9 mouse cellular contexts compared by ENCODE assay signal in the genomic region with DNA sequence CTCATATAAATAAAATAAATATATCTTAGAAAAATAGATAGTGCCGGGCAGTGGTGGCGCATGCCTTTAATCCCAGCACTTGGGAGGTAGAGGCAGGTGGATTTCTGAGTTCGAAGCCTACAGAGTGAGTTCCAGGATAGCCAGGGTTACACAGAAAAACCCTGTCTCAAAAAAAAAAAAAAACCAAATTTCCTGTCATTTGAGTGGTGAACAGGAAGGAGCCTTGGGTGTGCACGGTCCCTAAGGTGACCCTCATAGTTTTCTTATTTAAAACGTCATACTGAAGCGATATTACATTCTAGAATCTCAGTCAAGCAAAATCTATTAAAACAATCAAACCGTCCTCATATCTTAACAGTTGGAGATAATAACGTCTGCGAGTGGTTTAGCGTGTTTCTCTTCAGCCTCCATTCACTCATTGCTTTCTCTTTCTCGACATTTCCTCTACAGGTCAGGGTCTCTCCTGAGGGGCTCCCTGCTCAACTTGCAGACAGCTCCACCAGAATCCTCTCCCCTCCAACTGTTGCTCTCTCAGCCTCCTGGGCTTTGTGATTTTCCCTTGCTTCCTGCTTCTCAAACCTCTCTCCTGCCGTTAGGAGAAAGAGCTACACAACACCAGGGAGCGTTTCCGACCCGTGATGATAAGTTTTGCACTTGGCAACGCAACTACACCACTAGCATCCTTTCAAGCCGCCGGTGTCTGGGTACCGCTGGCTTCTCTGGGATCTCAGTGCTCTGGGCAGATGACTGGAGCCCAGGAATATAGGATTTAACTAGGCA. TPM values are rescaled to one million over a fixed set of nuclear protein-coding genes. Genes with fewer than 3 reads are reported as not detected.
DNase-seq lines count a peak whose midpoint lies in the region; ATAC-seq and TF ChIP-seq lines count a peak whose summit lies in the region.
"Had no signal": no experiment of that assay in that cellular context is flagged by ENCODE, and none has a peak within 500 bp of the region (broad histone marks: within the 10 kb centered on the region; RNA-seq: fewer than 3 reads in every experiment).

No protein-coding gene starts in this region.

- H3K79me2 ChIP-seq in MEL (ENCODE audit: control insufficient read depth, insufficient read depth, low read length, poor library complexity) = no peaks in the 10 kb centered on the region; the same call in 1 of the 2 replicates

- TF ChIP-seq EP300 in MEL (IDR thresholded peaks at IDR 0.05; ENCODE audit: low read depth in 1 of 2, low read length in 2 of 2) = no peak

- H3K4me3 ChIP-seq in MEL (ENCODE audit: control insufficient read depth in 1 of 2, insufficient read depth in 1 of 2, low read depth in 2 of 2, low read length in 2 of 2) = peak overlapping the region; percentile 39 to 73
- peak overlapping the region; percentile 86 for H3K4me3 ChIP-seq in kidney, embryonic 15.5 days (replicated peaks)
- peak overlapping the region; percentile 72 for H3K4me3 ChIP-seq in neural tube, embryonic 14.5 days (ENCODE audit: low read depth, low read length)

- H3K4me1 ChIP-seq in MEL (ENCODE audit: control insufficient read depth in 1 of 2, insufficient read depth in 2 of 2, low read length in 2 of 2) = peaks cover 16 to 21% of the 10 kb centered on the region in 2 experiments
- 0 out of 2 replicates have a peak, but pooled peaks cover 3% of the 10 kb centered on the region for H3K4me1 ChIP-seq in kidney, embryonic 15.5 days
- peaks cover 2% of the 10 kb centered on the region; the same call in 1 of the 2 replicates for H3K4me1 ChIP-seq in neural tube, embryonic 14.5 days (ENCODE audit: control insufficient read depth, insufficient read depth, low read length)

- no peaks in the 10 kb centered on the region for H3K27me3 ChIP-seq in MEL (ENCODE audit: control insufficient read depth in 1 of 2, insufficient read depth in 2 of 2, low read length in 2 of 2)
- H3K27me3 ChIP-seq in kidney, embryonic 15.5 days = no peaks in the 10 kb centered on the region
- no peaks in the 10 kb centered on the region for H3K27me3 ChIP-seq in neural tube, embryonic 14.5 days (ENCODE audit: control insufficient read depth, insufficient read depth, low read length)

- peak overlapping the region; percentile 44 for H3K9ac ChIP-seq in MEL (ENCODE audit: control insufficient read depth, low read depth, low read length, poor library complexity, severe bottlenecking)
- H3K9ac ChIP-seq in kidney, embryonic 15.5 days = peak overlapping the region; percentile 41
- peak overlapping the region; percentile 39; the same call in 1 of the 2 replicates for H3K9ac ChIP-seq in neural tube, embryonic 14.5 days (replicated peaks; ENCODE audit: low read depth, low read length)

- TF ChIP-seq RAD21 in MEL (IDR thresholded peaks at IDR 0.05; ENCODE audit: low read depth, low read length) = no peak

- no peak for ATAC-seq in kidney, embryonic 15.5 days (replicated peaks; ENCODE audit: low FRiP score)
- no peak for ATAC-seq in neural tube, embryonic 14.5 days (ENCODE audit: low read depth)

- peak; percentile 57 to 58 for DNase-seq in B cell, adult 2 months
- peak; percentile 75 for DNase-seq in MEL (ENCODE audit: low read depth, low spot score)
- peak; percentile 39 to 49 for DNase-seq in cerebellum, postnatal 25 days
- DNase-seq in heart, adult 18-20 months = peak; percentile 46 to 55
- peak; percentile 21 for DNase-seq in lung, adult 18-20 months
- no peak for DNase-seq in adipocyte (ENCODE audit: low spot score)

- WGBS in kidney, embryonic 15.5 days = 20% methylated on average over 19 of the region's 19 CpGs
- WGBS in neural tube, embryonic 14.5 days = 26% methylated on average over 19 of the region's 19 CpGs

- peaks cover 0 to 24% of the 10 kb centered on the region in 2 experiments; a peak in 2 of 4 replicates for H3K36me3 ChIP-seq in MEL (ENCODE audit: control insufficient read depth in 1 of 2, insufficient read depth in 2 of 2, low read length in 2 of 2)
- no peaks in the 10 kb centered on the region for H3K36me3 ChIP-seq in kidney, embryonic 15.5 days
- H3K36me3 ChIP-seq in neural tube, embryonic 14.5 days (ENCODE audit: control insufficient read depth, insufficient read depth, low read length) = no peaks in the 10 kb centered on the region

- H3K4me2 ChIP-seq in kidney, embryonic 15.5 days = peak overlapping the region; percentile 70
- H3K4me2 ChIP-seq in neural tube, embryonic 14.5 days (ENCODE audit: low read depth, low read length) = peak overlapping the region; percentile 60

- TF ChIP-seq POLR2A in MEL (IDR thresholded peaks at IDR 0.05; ENCODE audit: control insufficient read depth in 1 of 2, insufficient read depth in 1 of 2, low read depth in 1 of 2, low read length in 2 of 2, poor library complexity in 1 of 2) = no peak

- no peak for TF ChIP-seq CTCF in MEL (IDR thresholded peaks at IDR 0.05 in 2 of 3, conservative IDR thresholded peaks at IDR 0.05 in 1 of 3; ENCODE audit: control insufficient read depth in 1 of 3, insufficient read depth in 1 of 3, low read depth in 2 of 3, low read length in 3 of 3, poor library complexity in 1 of 3, severe bottlenecking in 1 of 3)

- no peaks in the 10 kb centered on the region for H3K9me3 ChIP-seq in MEL (replicated peaks; ENCODE audit: insufficient read depth, low read length)
- H3K9me3 ChIP-seq in kidney, embryonic 15.5 days (replicated peaks) = no peaks in the 10 kb centered on the region
- no peaks in the 10 kb centered on the region for H3K9me3 ChIP-seq in neural tube, embryonic 14.5 days (ENCODE audit: control insufficient read depth, low read length)

- no peak overlapping the region for H3K27ac ChIP-seq in MEL (ENCODE audit: control insufficient read depth, low read depth, low read length)
- peak overlapping the region; percentile 24; the same call in 1 of the 2 replicates for H3K27ac ChIP-seq in kidney, embryonic 15.5 days
- 0 out of 2 replicates have a peak overlapping the region, but pooled peaks have one; percentile 22 for H3K27ac ChIP-seq in neural tube, embryonic 14.5 days (ENCODE audit: low read depth, low read length)

TF ChIP-seq in MEL, 35 proteins besides CTCF, POLR2A, EP300 and RAD21 (continues in another document):
- TF ChIP-seq CHD1 (IDR thresholded peaks at IDR 0.05; ENCODE audit: low read depth, low read length) = no peak
- no peak for TF ChIP-seq POLR2AphosphoS5 (IDR thresholded peaks at IDR 0.05; ENCODE audit: borderline replicate concordance, low read depth, low read length)
- no peak for TF ChIP-seq TCF12 (IDR thresholded peaks at IDR 0.05; ENCODE audit: low read depth, low read length)
- peak; percentile 73; the same call in 1 of the 2 replicates for TF ChIP-seq ZNF384 (IDR thresholded peaks at IDR 0.05; ENCODE audit: low read depth, low read length)
- TF ChIP-seq RCOR1 (IDR thresholded peaks at IDR 0.05; ENCODE audit: low read depth, low read length) = peak; percentile 52
- no peak for TF ChIP-seq MYC (IDR thresholded peaks at IDR 0.05; ENCODE audit: low read depth, low read length)
- TF ChIP-seq MYB (IDR thresholded peaks at IDR 0.05; ENCODE audit: low read depth, low read length) = no peak
- 0 out of 2 replicates have a peak, but pooled peaks have one; percentile 41 for TF ChIP-seq UBTF (IDR thresholded peaks at IDR 0.05; ENCODE audit: borderline replicate concordance, insufficient read depth, low read depth, low read length)
- TF ChIP-seq ZKSCAN1 (IDR thresholded peaks at IDR 0.05; ENCODE audit: low read depth, low read length) = no peak
- TF ChIP-seq SIN3A (IDR thresholded peaks at IDR 0.05; ENCODE audit: low read length) = 0 out of 2 replicates have a peak, but pooled peaks have one; percentile 1
- TF ChIP-seq USF1 (IDR thresholded peaks at IDR 0.05; ENCODE audit: low read depth, low read length) = no peak
- TF ChIP-seq MAZ (IDR thresholded peaks at IDR 0.05; ENCODE audit: low read depth, low read length) = no peak
- TF ChIP-seq ETS1 (IDR thresholded peaks at IDR 0.05; ENCODE audit: low read depth, low read length) = no peak
- TF ChIP-seq HCFC1 (IDR thresholded peaks at IDR 0.05; ENCODE audit: low read depth, low read length) = 0 out of 2 replicates have a peak, but pooled peaks have one; percentile 30
- TF ChIP-seq ZC3H11A (IDR thresholded peaks at IDR 0.05; ENCODE audit: low read depth, low read length) = no peak
- no peak for TF ChIP-seq MAFK (IDR thresholded peaks at IDR 0.05; ENCODE audit: borderline replicate concordance, low read depth, low read length)
- no peak for TF ChIP-seq MAX (IDR thresholded peaks at IDR 0.05; ENCODE audit: low read length)
- no peak for TF ChIP-seq ZMIZ1 (IDR thresholded peaks at IDR 0.05; ENCODE audit: low read depth, low read length)
- no peak for TF ChIP-seq GATA1 (IDR thresholded peaks at IDR 0.05; ENCODE audit: low read depth, low read length)

RNA-seq across cellular contexts. Expression of a gene that starts 1.5 kb away (rescaled TPM):
- not detected in 2 replicates for total RNA-seq in MEL (2012; rRNA removed)
- not detected for polyA plus RNA-seq in MEL (2012; ENCODE audit: insufficient read depth in 1 of 2, insufficient read length in 2 of 2, low read depth in 1 of 2, low replicate concordance in 2 of 2, missing spikeins in 1 of 2)
- 10 to 100 TPM; 50.1 to 53.2 TPM for total RNA-seq in heart, adult 18-20 months (2021)
- 0.53 and 0.59 TPM in 2 replicates for polyA plus RNA-seq in kidney, embryonic 15.5 days (2015; fragmentation: Nextera tagmentation; extraction: Ambion mirVana)
- 10.8 and 16.5 TPM in 2 replicates for polyA plus RNA-seq in neural tube, embryonic 14.5 days (2014; fragmentation: Nextera tagmentation; extraction: Ambion mirVana)

RNA-seq across cellular contexts. Expression of a gene that starts 6.8 kb away (rescaled TPM):
- not detected in 2 replicates for total RNA-seq in MEL (2012; rRNA removed)
- not detected for polyA plus RNA-seq in MEL (2012; ENCODE audit: insufficient read depth in 1 of 2, insufficient read length in 2 of 2, low read depth in 1 of 2, low replicate concordance in 2 of 2, missing spikeins in 1 of 2)
- not detected for total RNA-seq in heart, adult 18-20 months (2021)
- not detected in 2 replicates for polyA plus RNA-seq in kidney, embryonic 15.5 days (2015; fragmentation: Nextera tagmentation; extraction: Ambion mirVana)
- polyA plus RNA-seq in neural tube, embryonic 14.5 days (2014; fragmentation: Nextera tagmentation; extraction: Ambion mirVana) = not detected in 2 replicates
- polyA plus RNA-seq: large intestine, adult 2 months had no signal

RNA-seq across cellular contexts. Expression of a gene that starts 46.2 kb away (rescaled TPM):
- 2.7 and 2.9 TPM in 2 replicates for total RNA-seq in MEL (2012; rRNA removed)
- polyA plus RNA-seq in MEL (2012; ENCODE audit: insufficient read depth in 1 of 2, insufficient read length in 2 of 2, low read depth in 1 of 2, low replicate concordance in 2 of 2, missing spikeins in 1 of 2) = 1 to 10 TPM in 1 of 2 experiments, not detected in 1; 7.3 TPM
- total RNA-seq in heart, adult 18-20 months (2021) = 10 to 100 TPM; 14.2 to 15.5 TPM
- polyA plus RNA-seq in kidney, embryonic 15.5 days (2015; fragmentation: Nextera tagmentation; extraction: Ambion mirVana) = 12.3 and 12.5 TPM in 2 replicates
- polyA plus RNA-seq in neural tube, embryonic 14.5 days (2014; fragmentation: Nextera tagmentation; extraction: Ambion mirVana) = 27.2 and 31.9 TPM in 2 replicates

RNA-seq across cellular contexts. Expression of a gene that starts 46.9 kb away (rescaled TPM):
- total RNA-seq in MEL (2012; rRNA removed) = 9.1 and 13.2 TPM in 2 replicates
- polyA plus RNA-seq in MEL (2012; ENCODE audit: insufficient read depth in 1 of 2, insufficient read length in 2 of 2, low read depth in 1 of 2, low replicate concordance in 2 of 2, missing spikeins in 1 of 2) = 10 to 100 TPM in 1 of 2 experiments, not detected in 1; 19.8 TPM
- total RNA-seq in heart, adult 18-20 months (2021) = 10 to 100 TPM; 10.0 to 12.5 TPM
- polyA plus RNA-seq in kidney, embryonic 15.5 days (2015; fragmentation: Nextera tagmentation; extraction: Ambion mirVana) = 5.9 and 6.1 TPM in 2 replicates
- 7.3 and 7.6 TPM in 2 replicates for polyA plus RNA-seq in neural tube, embryonic 14.5 days (2014; fragmentation: Nextera tagmentation; extraction: Ambion mirVana)
